Mouse (Mus musculus) lung, postnatal 0 days (tissue): ENCODE data around the gene Thap3. TPM values are rescaled to one million over a fixed set of nuclear protein-coding genes. Genes with fewer than 3 reads are reported as not detected.

Experiments used
- ATAC-seq: fragments of 200-750 bp; cut with Nextera tagmentation; 2 replicates; pipeline ENCODE4 v1.8.0; 2017; ENCODE audit warnings: moderate library complexity
- DNase-seq: peaks from one replicate; pipeline ENCODE4 v3.0.0-alpha.2; 2016; ENCODE audit warnings: low spot score
- H3K27ac ChIP-seq: fragments of 300-500 bp; sonication (generic); 2 replicates; pipeline ENCODE4 v1.5.1; 2014; ENCODE audit warnings: antibody characterized with exemption, mild to moderate bottlenecking, low read length, mixed read lengths
- H3K27me3 ChIP-seq: fragments of 300-500 bp; sonication (generic); replicated peaks from 2 replicates; pipeline ENCODE4 v1.6.1; 2014; ENCODE audit warnings: low read length, mixed read lengths; ENCODE audit not compliant: insufficient read depth
- H3K36me3 ChIP-seq: fragments of 300-500 bp; sonication (generic); 2 replicates; pipeline ENCODE4 v1.6.1; 2014; ENCODE audit warnings: low read length, mixed read lengths; ENCODE audit not compliant: insufficient read depth
- H3K4me1 ChIP-seq: fragments of 300-500 bp; sonication (generic); 2 replicates; pipeline ENCODE4 v1.6.1; 2014; ENCODE audit warnings: antibody characterized with exemption, low read depth, low read length, mixed read lengths; ENCODE audit not compliant: insufficient read depth
- H3K4me2 ChIP-seq: fragments of 300-500 bp; sonication (generic); replicated peaks from 2 replicates; pipeline ENCODE4 v1.6.1; 2014; ENCODE audit warnings: low read depth, mild to moderate bottlenecking, low read length, moderate library complexity, mixed read lengths
- H3K4me3 ChIP-seq: fragments of 300-500 bp; sonication (generic); 2 replicates; pipeline ENCODE4 v1.5.1; 2014; ENCODE audit warnings: low read depth, low read length
- H3K9ac ChIP-seq: fragments of 300-500 bp; sonication (generic); replicated peaks from 2 replicates; pipeline ENCODE4 v1.6.1; 2014; ENCODE audit warnings: low read depth, mild to moderate bottlenecking
- H3K9me3 ChIP-seq: fragments of 300-500 bp; sonication (generic); 2 replicates; pipeline ENCODE4 v1.6.1; 2016; ENCODE audit warnings: low read length, mixed read lengths
- CTCF ChIP-seq: IDR thresholded peaks from 2 replicates; pipeline ENCODE4 v1.5.1; 2016; ENCODE audit warnings: antibody characterized with exemption, mild to moderate bottlenecking
- EP300 ChIP-seq: IDR thresholded peaks from 2 replicates; pipeline ENCODE4 v1.6.1; 2016; ENCODE audit warnings: antibody characterized with exemption, mild to moderate bottlenecking, control low read depth
- WGBS: fragments of 180-500 bp; shearing (Covaris S2); extraction: QIAGEN DNeasy Blood & Tissue Kit; methylation state at CpG from one replicate; pipeline ENCODE4 v1.1.7; 2014; 5-methylcytosine and 5-hydroxymethylcytosine counted together
- polyA plus RNA-seq: library from polyadenylated mRNA; unstranded; fragments of >200 nt; fragmentation: Nextera tagmentation; extraction: Ambion mirVana; gene quantifications from 2 replicates; pipeline ENCODE4 v1.2.1, GENCODE M21; 2015

Thap3 gene
- polyA plus RNA-seq, 1 experiment from 2014 or later, result 31.0 TPM

GRCm38 (mm10) chr4:151997701-151998100 lies 8.9 kb upstream of the Thap3 start:
- H3K27ac ChIP-seq, result 0 out of 2 replicates have a peak overlapping the region, but pooled peaks have one; percentile 98
- H3K9ac ChIP-seq, result no peak overlapping the region
- DNase-seq (no peak), ATAC-seq (no peak)
- H3K4me2 ChIP-seq, result peak overlapping the region; percentile 62
- no peaks in the 10 kb centered on the region for H3K36me3 ChIP-seq
- peaks cover 13% of the 10 kb centered on the region; the same call in 1 of the 2 replicates for H3K4me1 ChIP-seq
- TF ChIP-seq CTCF (no peak), EP300 (no peak)
- H3K9me3 ChIP-seq, result no peaks in the 10 kb centered on the region
- H3K4me3 ChIP-seq, result peak overlapping the region; percentile 98; the same call in 1 of the 2 replicates
- no peaks in the 10 kb centered on the region for H3K27me3 ChIP-seq
- 63% methylated on average over 3 of the region's 3 CpGs for WGBS

GRCm38 (mm10) chr4:151996951-151997222 lies 8.1 kb upstream of the Thap3 start:
- peak overlapping the region; percentile 62 for H3K4me2 ChIP-seq
- 1% methylated on average over 13 of the region's 13 CpGs for WGBS
- DNase-seq (no peak), ATAC-seq (no peak)
- peak overlapping the region; percentile 98 for H3K27ac ChIP-seq
- no peaks in the 10 kb centered on the region for H3K27me3 ChIP-seq
- H3K4me3 ChIP-seq, result peak overlapping the region; percentile 98
- no peaks in the 10 kb centered on the region for H3K9me3 ChIP-seq
- H3K9ac ChIP-seq, result peak overlapping the region; percentile 94
- H3K4me1 ChIP-seq, result peaks cover 13% of the 10 kb centered on the region; the same call in 1 of the 2 replicates
- no peak for TF ChIP-seq EP300
- no peak for TF ChIP-seq CTCF
- peaks cover 7% of the 10 kb centered on the region; the same call in 1 of the 2 replicates for H3K36me3 ChIP-seq

GRCm38 (mm10) chr4:151996173-151996950 lies 7.6 kb upstream of the Thap3 start, which contains the start of gene Phf13:
Phf13 (minus strand) TSS chr4:151996258.
- H3K4me3 ChIP-seq, result peak within 1 kb of the TSS; percentile 98
- peaks cover 12% of the 10 kb centered on the region; the same call in 1 of the 2 replicates for H3K36me3 ChIP-seq
- TF ChIP-seq CTCF, result peak; percentile 19; the same call in 1 of the 2 replicates
- TF ChIP-seq EP300, result no peak
- peaks cover 13% of the 10 kb centered on the region; the same call in 1 of the 2 replicates for H3K4me1 ChIP-seq
- no peaks in the 10 kb centered on the region for H3K9me3 ChIP-seq
- WGBS, result under 1% methylated on average over 72 of the region's 94 CpGs
- DNase-seq (peak; percentile 99), ATAC-seq (peak; percentile 96)
- peak within 1 kb of the TSS; percentile 90 for H3K4me2 ChIP-seq
- peak within 1 kb of the TSS; percentile 94 for H3K9ac ChIP-seq
- H3K27me3 ChIP-seq, result no peaks in the 10 kb centered on the region
- H3K27ac ChIP-seq, result peak within 1 kb of the TSS; percentile 98

GRCm38 (mm10) chr4:151995371-151996172 lies 6.8 kb upstream of the Thap3 start:
- Histone ChIP-seq H3K4me3 (peak overlapping the region; percentile 98), H3K9me3 (no peaks in the 10 kb centered on the region), H3K27ac (peak overlapping the region; percentile 85), H3K27me3 (no peaks in the 10 kb centered on the region), H3K36me3 (peaks cover 18% of the 10 kb centered on the region; the same call in 1 of the 2 replicates), H3K4me1 (peaks cover 13% of the 10 kb centered on the region; the same call in 1 of the 2 replicates), H3K4me2 (peak overlapping the region; percentile 90), H3K9ac (peak overlapping the region; percentile 94)
- TF ChIP-seq CTCF (no peak), EP300 (no peak)
- WGBS, result 1% methylated on average over 57 of the region's 111 CpGs
- DNase-seq, result peak; percentile 26
- ATAC-seq, result peak; percentile 3

DNA sequence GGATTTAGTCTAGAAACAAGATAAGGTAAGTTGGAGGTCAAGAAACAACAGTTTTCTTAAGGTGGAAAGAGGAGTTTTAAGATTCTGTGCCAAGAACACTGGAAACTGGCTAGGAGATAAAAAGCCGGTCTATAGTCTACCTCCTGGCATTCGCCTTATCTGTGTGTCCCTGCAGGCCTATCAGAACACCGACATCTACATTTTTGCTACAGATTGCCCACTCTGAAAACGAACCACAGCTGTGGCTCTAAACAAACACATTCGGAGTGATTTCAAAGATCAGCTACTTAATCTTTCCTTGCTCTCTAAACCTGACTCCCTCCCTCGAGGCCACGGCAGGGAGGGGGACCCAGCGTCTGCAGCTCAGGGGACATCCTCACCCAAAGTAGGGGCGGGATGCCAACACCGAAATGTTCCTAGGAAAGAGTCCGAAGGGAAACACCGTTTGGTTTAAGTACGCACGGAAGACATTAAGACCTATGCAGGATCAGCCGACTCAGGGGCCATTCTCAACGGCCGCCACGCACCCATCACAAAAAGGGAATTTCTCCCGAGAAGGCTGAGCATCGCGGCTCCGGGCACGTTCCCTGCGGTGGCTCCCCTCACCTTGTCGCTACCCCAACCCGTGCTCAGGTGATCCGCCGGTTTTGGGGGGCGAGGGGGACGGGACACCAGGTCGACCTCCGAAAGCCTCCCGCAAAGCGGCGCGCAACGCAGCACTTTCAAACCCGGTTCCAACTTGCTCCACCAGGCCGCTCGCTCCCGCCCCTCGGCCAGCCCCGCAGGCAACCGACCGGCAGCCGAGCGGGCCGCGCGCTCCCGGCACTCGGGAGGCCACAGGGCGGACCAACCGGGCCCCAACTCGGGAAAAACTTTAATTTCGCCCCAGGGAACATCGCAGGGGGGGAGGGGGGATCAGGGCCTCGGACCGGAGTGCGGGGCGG lies 5.7 kb upstream of the Thap3 start:
- no peaks in the 10 kb centered on the region for H3K27me3 ChIP-seq
- DNase-seq (peak; percentile 31), ATAC-seq (no peak)
- H3K4me1 ChIP-seq, result peaks cover 13% of the 10 kb centered on the region; the same call in 1 of the 2 replicates
- peak overlapping the region; percentile 98 for H3K4me3 ChIP-seq
- no peaks in the 10 kb centered on the region for H3K9me3 ChIP-seq
- H3K4me2 ChIP-seq, result peak overlapping the region; percentile 90
- 5% methylated on average over 51 of the region's 61 CpGs for WGBS
- H3K36me3 ChIP-seq, result peaks cover 18% of the 10 kb centered on the region; the same call in 1 of the 2 replicates
- peak overlapping the region; percentile 85 for H3K27ac ChIP-seq
- H3K9ac ChIP-seq, result peak overlapping the region; percentile 94
- TF ChIP-seq EP300 (no peak), CTCF (no peak)
